Mouse (Mus musculus) large intestine, adult 2 months (tissue): ENCODE results near the gene Sox18. TPM values are rescaled to one million over a fixed set of nuclear protein-coding genes. Genes with fewer than 3 reads are reported as not detected.

Experiments
- DNase-seq: peaks from one replicate; pipeline ENCODE4 v3.0.0-alpha.2; 2012; ENCODE audit warnings: low read depth, low spot score
- WGBS: fragments of 180-500 bp; shearing (Covaris S2); methylation state at CpG from one replicate; pipeline ENCODE4 v1.1.7; 2018; 5-methylcytosine and 5-hydroxymethylcytosine counted together
- polyA plus RNA-seq: library from polyadenylated mRNA; depleted of rRNA; stranded (reverse); fragments of >200 nt; gene quantifications from 2 replicates; pipeline ENCODE4 v1.2.3, GENCODE M21; 2012; rRNA removed

Gene Sox18
- polyA plus RNA-seq, 1 experiment, result 14.3 TPM

- DNase-seq, result no peak
- WGBS, result 89% methylated on average over 3 of the region's 3 CpGs
Measured at GRCm38 (mm10) chr2:181656734-181657133, 14.7 kb downstream of the Sox18 start, which contains the start of gene Gm29797. Gene Gm29797, plus strand, starts transcription at chr2:181657034.

GRCm38 (mm10) chr2:181653523-181653922, 17.9 kb downstream of the Sox18 start:
- 33% methylated on average over 1 of the region's 1 CpGs for WGBS
- DNase-seq, result peak; percentile 11

- DNase-seq, result no peak
Measured at GRCm38 (mm10) chr2:181653065-181653464, 18.4 kb downstream of the Sox18 start.

GRCm38 (mm10) chr2:181648926-181649325, 22.5 kb downstream of the Sox18 start:
- DNase-seq, result no peak
- 93% methylated on average over 10 of the region's 10 CpGs for WGBS

- peak; percentile 38 for DNase-seq
- 41% methylated on average over 6 of the region's 6 CpGs for WGBS
Measured at GRCm38 (mm10) chr2:181646626-181647472, 24.6 kb downstream of the Sox18 start.

GRCm38 (mm10) chr2:181645666-181646065, 25.8 kb downstream of the Sox18 start:
- WGBS, result 91% methylated on average over 3 of the region's 3 CpGs
- DNase-seq, result no peak

- DNase-seq, result no peak
- WGBS, result 92% methylated on average over 2 of the region's 2 CpGs
Measured at GRCm38 (mm10) chr2:181644361-181644760, 27.1 kb downstream of the Sox18 start.

GRCm38 (mm10) chr2:181635865-181636264, 35.6 kb downstream of the Sox18 start:
- no peak for DNase-seq
- WGBS, result 88% methylated on average over 3 of the region's 3 CpGs

- WGBS, result 95% methylated on average over 6 of the region's 6 CpGs
- DNase-seq, result no peak
Measured at GRCm38 (mm10) chr2:181632624-181633023, 38.8 kb downstream of the Sox18 start.

- DNase-seq, result no peak
Measured at GRCm38 (mm10) chr2:181628471-181628870, 43.0 kb downstream of the Sox18 start.

- DNase-seq, result no peak
Measured at GRCm38 (mm10) chr2:181623401-181623800, 48.0 kb downstream of the Sox18 start.

Other genes starting within 250 kb of the Sox18 start
- gene Zbtb46, start 212.2 kb downstream of the Sox18 start, polyA plus RNA-seq, result 1.6 and 1.7 TPM in 2 replicates
- 0.05 and 0.11 TPM in 2 replicates for gene Abhd16b, start 178.4 kb downstream of the Sox18 start, polyA plus RNA-seq
- 26.8 and 28.8 TPM in 2 replicates for gene Tpd52l2, start 174.5 kb downstream of the Sox18 start, polyA plus RNA-seq
- 38.0 and 53.9 TPM in 2 replicates for gene Dnajc5, start 151.2 kb downstream of the Sox18 start, polyA plus RNA-seq
- gene Uckl1, start 86.7 kb downstream of the Sox18 start, polyA plus RNA-seq, result 132 and 189 TPM in 2 replicates
- 12.2 and 16.0 TPM in 2 replicates for gene Prpf6, start 79.8 kb downstream of the Sox18 start, polyA plus RNA-seq
- 8.9 and 18.8 TPM in 2 replicates for gene Zfp512b, start 78.8 kb downstream of the Sox18 start, polyA plus RNA-seq
- 23.4 and 28.4 TPM in 2 replicates for gene Samd10, start 72.4 kb downstream of the Sox18 start, polyA plus RNA-seq
- gene Gm29797, start 14.6 kb downstream of the Sox18 start, polyA plus RNA-seq, result 0.20 and 0.33 TPM in 2 replicates
- 4.5 and 5.0 TPM in 2 replicates for gene Tcea2, start 8.7 kb upstream of the Sox18 start, polyA plus RNA-seq
- gene Rgs19, start 22.3 kb upstream of the Sox18 start, polyA plus RNA-seq, result 25.9 and 29.2 TPM in 2 replicates
- gene Lkaaear1, start 26.8 kb upstream of the Sox18 start, polyA plus RNA-seq, result not detected in 2 replicates
- gene Oprl1, start 43.4 kb upstream of the Sox18 start, polyA plus RNA-seq, result 0.27 and 0.41 TPM in 2 replicates
- 0.60 and 0.67 TPM in 2 replicates for gene Myt1, start 91.7 kb upstream of the Sox18 start, polyA plus RNA-seq
- gene Pcmtd2, start 166.2 kb upstream of the Sox18 start, polyA plus RNA-seq, result 11.0 and 20.2 TPM in 2 replicates
- gene Polr3k, start 192.7 kb upstream of the Sox18 start, polyA plus RNA-seq, result 6.2 and 6.4 TPM in 2 replicates